Mouse (Mus musculus) layer of hippocampus, postnatal 25 days (tissue): ENCODE data around the gene Tmem106a. TPM values are rescaled to one million over a fixed set of nuclear protein-coding genes. Genes with fewer than 3 reads are reported as not detected.
"Not testable (repeated sequence)": the region's sequence is repeated elsewhere in the genome, so short reads cannot be mapped to it uniquely, and the experiment has no call there.

Source experiments
- DNase-seq, 2 experiments: peaks; one replicate each; pipeline ENCODE4 v3.0.0; 2022; ENCODE audit warnings: mixed read lengths in 2 of 2, low spot score in 1 of 2; ENCODE audit errors: extremely low spot score in 1 of 2
- total RNA-seq, 2 experiments: library from RNA; stranded (reverse); gene quantifications; 2 replicates each; pipeline ENCODE4 v1.2.3; 2021

Gene Tmem106a
- total RNA-seq, 2 experiments from 2014 or later = 0.63 to 1.1 TPM

GRCm38 (mm10) chr11:101628733-101629417 lies 46.8 kb downstream of the Tmem106a start:
- not testable (repeated sequence) for DNase-seq

DNA sequence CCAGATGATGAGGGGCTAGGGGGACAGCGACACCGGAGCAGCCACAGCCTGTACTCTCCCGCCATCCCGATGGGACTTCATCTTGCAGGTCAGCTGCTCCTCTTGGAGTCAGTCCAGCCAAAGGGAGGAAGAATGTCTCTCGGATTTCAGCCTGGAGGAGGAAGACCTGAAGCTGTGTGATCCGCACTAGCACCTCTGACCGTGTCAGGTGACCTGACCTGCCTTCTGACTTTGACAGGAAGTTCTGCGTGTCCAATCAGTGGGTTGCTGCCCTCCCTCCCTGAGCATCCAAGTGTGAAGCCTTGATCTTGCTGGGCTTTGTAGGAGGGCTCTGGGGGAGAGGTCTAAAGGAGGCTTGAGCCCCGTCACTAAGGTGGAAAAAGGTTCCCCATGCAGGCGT lies 53.6 kb downstream of the Tmem106a start:
- no peak for DNase-seq

DNA sequence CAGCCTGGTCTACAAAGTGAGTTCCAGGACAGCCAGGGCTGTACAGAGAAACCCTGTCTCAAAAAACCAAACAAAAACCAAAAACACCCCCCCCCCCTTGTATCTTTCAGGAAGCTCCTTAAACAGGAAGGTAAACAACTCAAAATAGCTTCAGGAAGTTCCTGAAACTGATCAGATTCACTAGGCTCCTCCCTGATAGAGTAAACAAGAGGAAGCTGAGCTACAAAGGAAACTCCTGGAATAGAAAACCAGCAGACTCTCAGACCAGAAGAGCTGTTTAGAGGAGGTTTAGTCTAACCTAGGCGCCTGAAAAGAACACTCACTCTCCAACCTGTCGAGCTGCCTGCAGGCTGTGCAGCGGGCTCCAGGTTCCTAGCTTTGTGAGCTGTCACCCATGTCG lies 57.7 kb downstream of the Tmem106a start:
- no peak for DNase-seq

DNA sequence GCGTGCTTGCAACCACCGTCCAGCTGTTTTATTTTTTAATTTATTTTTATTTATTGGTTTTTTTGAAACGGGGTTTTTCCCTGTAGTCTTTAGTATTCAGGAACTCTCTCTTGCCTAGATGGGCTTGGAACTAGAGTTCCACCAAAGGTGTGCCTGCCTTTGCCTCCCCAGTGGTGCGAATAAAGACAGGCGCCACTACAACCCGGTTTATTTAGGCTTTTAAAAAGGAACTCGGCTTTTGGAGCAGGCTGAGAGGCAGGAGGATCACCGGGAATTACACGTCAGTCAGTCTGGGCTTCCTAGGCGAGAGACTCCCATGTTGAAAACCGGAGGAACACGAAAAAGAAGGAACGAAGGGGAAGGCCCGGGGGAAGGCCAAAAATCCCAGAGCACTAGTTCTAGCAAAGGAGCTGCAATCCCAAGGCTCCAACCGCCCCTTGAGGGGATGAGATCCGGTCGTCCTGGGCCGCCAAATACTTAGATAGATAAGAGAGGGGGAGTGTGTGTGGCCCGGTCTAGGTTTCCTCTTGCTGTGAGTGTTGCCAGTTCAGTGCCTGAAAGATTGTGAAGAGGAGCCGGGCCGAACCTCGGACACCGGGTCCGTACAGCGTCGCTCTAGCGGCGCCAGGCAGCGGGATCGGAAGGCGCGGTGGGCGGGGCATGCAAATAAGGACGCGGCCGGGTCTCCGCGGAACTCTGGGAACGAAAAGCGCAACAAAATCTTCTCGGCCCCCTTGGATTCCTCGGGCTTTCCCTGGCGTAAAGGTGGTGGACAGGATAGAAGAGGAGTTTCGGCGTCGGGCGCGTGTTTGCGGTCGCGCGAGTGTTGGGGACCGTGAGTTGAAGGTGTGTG lies 59.0 kb downstream of the Tmem106a start:
- peak; percentile 69 to 70 for DNase-seq

Other genes starting within 250 kb of the Tmem106a start
- not detected for gene G6pc, start 214.7 kb upstream of the Tmem106a start, total RNA-seq
- 10 to 100 TPM; 43.9 to 48.9 TPM for gene Aarsd1, start 164.6 kb upstream of the Tmem106a start, total RNA-seq
- 1 to 10 TPM; 4.5 to 6.5 TPM for gene Gm27029, start 157.4 kb upstream of the Tmem106a start, total RNA-seq
- 10 to 100 TPM; 30.7 to 33.2 TPM for gene Rundc1, start 157.2 kb upstream of the Tmem106a start, total RNA-seq
- 1 to 10 TPM; 1.3 to 1.4 TPM for gene Ptges3l, start 156.9 kb upstream of the Tmem106a start, total RNA-seq
- 10 to 100 TPM; 50.0 to 52.5 TPM for gene Rpl27, start 139.9 kb upstream of the Tmem106a start, total RNA-seq
- gene Ifi35, start 133.8 kb upstream of the Tmem106a start, total RNA-seq = 1 to 10 TPM; 1.9 to 2.2 TPM
- gene Rnd2, start 117.2 kb upstream of the Tmem106a start, total RNA-seq = 100 to 1,000 TPM; 145 to 159 TPM
- gene Vat1, start 116.0 kb upstream of the Tmem106a start, total RNA-seq = 10 to 100 TPM; 33.2 to 36.0 TPM
- 1 to 10 TPM in 1 of 2 experiments, under 1 TPM in 1; 0.94 to 1.1 TPM for gene Brca1, start 30.3 kb upstream of the Tmem106a start, total RNA-seq
- 100 to 1,000 TPM; 128 to 142 TPM for gene Nbr1, start 30.1 kb upstream of the Tmem106a start, total RNA-seq
- not detected for gene Gm11634, start 17.0 kb downstream of the Tmem106a start, total RNA-seq
- gene Rdm1, start 45.0 kb downstream of the Tmem106a start, total RNA-seq = 1 to 10 TPM; 8.1 to 8.2 TPM
- 10 to 100 TPM; 10.4 to 11.9 TPM for gene Arl4d, start 83.3 kb downstream of the Tmem106a start, total RNA-seq
- gene Dhx8, start 150.7 kb downstream of the Tmem106a start, total RNA-seq = 10 to 100 TPM; 34.3 to 37.2 TPM
- gene Etv4, start 203.1 kb downstream of the Tmem106a start, total RNA-seq = 10 to 100 TPM; 14.9 to 18.3 TPM